Mouse (Mus musculus) kidney, postnatal 36 days (tissue): Measurements from ENCODE around the gene Flot1.
"Not testable (repeated sequence)": the region's sequence is repeated elsewhere in the genome, so short reads cannot be mapped to it uniquely, and the experiment has no call there.

ENCODE experiments used
- DNase-seq, 2 experiments: peaks; one replicate each; pipeline ENCODE4 v3.0.0; 2021 to 2022; ENCODE audit warnings: mixed read lengths in 2 of 2

Gene Flot1

DNA sequence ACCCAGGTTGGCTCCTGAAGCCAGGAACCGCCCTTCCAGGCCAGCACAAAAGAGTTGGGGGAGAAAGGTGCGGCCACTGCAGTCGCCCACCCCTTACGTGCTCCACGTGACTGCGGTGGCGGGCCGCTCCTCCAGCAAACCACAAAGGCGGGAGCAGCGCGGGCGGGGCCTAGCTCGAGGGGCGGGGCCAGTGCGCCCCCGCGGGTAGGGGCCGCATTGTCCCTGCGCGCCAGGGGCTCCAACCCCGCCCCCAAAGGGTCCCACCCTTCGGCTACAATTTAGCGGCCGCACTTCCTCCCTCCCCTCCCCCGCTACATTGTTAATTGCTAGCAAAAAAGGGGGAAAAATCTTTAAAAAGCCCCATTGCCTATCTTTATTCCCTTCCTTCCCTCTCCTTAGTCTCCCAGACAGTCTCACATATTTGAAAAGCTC lies 14.0 kb downstream of the Flot1 start:
- peak; percentile 84 to 90 for DNase-seq

DNA sequence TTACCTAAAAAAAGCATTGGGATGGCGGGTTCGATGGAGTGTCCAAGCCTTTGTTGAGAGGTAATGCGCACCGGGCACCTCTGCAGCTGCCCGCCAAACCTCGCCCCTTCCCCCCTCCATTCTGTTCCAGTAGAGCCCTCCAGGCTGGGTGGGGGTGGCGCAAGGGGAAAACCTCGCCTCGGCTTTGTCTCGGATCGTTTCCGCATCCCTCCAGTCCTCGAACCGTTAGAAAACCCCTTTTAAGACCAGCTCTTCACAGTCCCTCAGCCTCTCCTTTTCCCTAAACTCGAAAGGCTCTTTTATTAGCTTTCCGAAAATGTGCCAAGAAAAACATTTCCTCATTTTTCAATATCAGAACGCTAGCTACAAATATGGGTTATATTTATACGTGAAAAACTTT lies 14.5 kb downstream of the Flot1 start:
- peak in 1 of 2 experiments; percentile 60 for DNase-seq

DNA sequence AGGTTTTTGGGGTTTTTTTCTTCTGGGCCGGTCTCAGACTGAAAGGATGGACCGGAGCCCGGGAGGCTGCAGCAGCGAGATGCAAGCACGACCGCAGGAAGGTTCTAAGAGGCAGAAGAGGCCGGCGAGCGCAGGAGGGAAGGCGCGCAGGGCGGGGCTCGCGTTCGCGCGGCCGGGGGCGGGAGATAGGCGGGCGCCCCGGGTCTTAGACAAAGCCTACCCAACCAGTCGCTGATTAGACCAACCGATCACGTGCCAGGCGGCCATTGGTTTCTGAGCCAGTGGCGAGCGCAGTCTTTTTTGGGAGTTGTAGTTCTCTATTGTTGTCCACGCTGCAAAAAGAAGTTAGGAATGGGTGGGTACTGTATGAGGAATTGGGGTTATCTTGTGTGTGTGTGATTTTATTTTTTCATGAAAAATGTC lies 15.1 kb downstream of the Flot1 start, which contains the start of gene Tubb5:
Gene Tubb5 (minus strand): TSS at position 185 of the 423 bp plus-strand sequence.
- peak; percentile 98 to 99 for DNase-seq

DNA sequence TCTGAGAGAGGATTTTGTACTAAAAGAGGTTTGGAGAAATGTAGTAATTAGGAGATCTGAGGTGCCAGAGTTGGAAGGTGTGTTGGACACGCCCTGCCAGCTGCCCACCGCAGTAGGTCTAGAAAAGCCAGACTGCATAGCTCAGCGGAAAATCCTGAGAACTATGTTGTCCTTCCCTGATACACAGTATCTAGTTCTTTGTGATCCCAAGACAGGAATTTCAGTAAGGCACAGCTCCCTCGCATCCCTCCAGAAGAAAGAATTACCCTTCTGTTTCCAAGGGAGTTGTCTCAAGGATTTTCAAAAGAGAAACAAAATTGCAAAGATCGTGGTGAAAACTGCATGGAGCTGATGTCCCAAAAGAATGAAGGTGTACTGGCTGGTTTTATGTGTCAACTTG lies 15.5 kb downstream of the Flot1 start:
- DNase-seq: no peak

DNA sequence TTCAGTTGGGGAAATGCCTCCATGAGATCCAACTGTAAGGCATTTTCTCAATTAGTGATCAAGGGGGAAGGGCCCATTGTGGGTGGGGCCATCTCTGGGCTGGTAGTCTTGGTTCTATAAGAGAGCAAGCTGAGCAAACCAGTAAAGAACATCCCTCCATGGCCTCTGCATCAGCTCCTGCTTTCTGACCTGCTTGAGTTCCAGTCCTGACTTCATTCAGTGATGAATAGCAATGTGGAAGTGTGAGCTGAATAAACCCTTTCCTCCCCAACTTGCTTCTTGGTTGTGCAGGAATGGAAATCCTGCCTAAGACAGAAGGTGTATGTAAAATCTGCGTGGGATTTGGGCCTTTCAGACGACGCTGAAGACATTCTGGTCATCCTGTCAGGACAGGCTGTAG lies 16.0 kb downstream of the Flot1 start:
- DNase-seq: not testable (repeated sequence)

DNA sequence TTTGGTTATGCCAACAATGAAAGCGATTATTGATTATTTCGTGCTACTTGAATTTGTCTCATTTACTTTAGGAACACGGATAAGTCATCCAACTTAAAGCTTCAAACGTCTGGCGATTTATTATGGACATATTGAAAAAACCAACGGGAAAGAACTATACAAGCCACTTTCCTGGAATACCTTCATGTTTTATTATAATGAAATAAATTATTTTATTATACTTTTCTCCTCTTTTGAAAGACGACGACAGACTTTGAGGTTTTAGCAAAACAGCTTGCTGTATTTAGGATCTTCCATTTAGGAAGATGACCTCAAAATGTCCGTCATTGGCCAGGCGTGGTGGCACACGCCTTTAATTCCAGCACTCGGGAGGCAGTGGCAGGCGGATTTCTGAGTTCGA lies 17.5 kb downstream of the Flot1 start:
- no peak for DNase-seq

DNA sequence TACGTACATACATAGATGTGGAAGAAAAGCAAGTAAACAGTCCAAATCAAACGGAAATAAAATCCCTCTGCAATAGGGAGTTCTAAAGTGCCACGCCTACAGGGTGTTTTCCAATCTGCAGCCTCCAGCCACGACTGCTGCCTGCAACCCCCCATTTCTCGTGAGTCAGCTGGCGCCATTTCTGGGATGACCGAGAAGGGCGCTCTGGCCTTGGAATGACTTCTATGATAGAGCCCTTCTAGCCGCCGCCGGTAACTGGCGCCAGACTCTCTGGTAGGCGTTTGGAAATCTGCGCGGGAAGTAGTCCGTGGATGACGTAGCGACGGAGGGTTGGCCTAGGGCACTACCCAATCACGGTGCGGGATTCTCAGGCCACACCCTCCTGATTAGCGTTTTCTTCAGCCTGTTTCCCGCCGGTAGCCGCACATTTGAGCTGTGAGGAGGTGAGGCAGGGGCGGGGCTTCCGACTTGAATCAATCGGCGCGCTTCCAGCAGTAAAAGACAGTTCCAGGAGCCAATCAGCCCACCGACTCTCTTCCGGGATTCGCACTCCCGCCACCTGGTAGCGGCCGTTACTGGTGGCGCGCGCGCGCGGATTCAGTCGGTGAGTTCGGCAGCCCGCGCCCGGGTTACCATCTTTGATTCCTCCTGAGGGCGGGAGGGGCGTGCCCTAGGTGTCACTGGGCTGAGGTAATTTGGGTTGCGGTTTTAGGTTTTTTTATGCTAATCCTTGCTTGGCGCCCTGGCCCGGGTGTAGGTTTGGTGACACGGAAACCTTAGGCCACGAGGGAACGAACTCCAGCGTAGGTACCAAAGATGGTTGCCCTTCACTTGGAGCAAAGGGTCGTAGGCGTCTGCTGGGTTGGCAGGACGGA lies 18.3 kb downstream of the Flot1 start, which contains the start of gene Mdc1:
Gene Mdc1 (plus strand): TSS at position 440 of the 875 bp plus-strand sequence.
- DNase-seq: peak; percentile 99 to 100

DNA sequence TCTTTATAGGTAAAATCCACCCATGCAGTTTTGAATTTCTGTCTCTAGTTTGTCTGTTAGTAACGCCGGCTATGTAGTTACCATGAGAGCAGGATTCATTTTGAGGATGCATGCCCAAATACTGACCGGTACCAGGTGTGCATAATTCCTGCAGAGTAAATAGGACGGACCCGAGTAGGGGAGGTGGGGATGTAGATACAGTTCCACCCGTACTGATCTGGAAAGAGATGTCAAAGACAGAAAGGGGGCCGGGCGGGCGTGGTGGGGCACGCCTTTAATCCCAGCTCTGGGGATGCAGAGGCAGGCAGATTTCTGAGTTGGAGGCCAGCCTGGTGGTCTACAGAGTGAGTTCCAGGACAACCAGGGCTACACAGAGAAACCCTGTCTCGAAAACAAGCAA lies 19.0 kb downstream of the Flot1 start:
- DNase-seq: no peak

GRCm38 (mm10) chr17:35843514-35843913 lies 20.5 kb downstream of the Flot1 start:
- peak in 1 of 2 experiments; percentile 30 for DNase-seq

DNA sequence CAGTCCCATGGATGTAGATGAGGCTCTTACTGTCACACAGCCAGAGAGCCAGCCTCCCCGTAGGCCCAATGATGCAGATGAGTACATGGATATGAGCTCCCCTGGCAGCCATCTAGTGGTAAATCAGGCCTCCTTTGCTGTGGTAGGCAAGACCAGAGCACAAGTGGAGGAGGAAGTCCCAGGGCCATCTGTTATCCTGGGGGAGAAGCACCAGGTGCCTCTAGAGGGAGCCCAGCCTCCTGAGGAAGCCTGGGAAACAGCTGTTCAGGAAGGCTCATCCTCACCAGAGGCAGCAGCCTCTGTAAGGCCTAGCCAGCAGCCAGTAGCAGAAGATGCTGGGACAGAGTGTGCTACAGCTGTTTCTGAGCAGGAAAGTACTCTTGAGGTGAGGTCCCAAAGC lies 25.1 kb downstream of the Flot1 start:
- DNase-seq: peak in 1 of 2 experiments; percentile 50

DNA sequence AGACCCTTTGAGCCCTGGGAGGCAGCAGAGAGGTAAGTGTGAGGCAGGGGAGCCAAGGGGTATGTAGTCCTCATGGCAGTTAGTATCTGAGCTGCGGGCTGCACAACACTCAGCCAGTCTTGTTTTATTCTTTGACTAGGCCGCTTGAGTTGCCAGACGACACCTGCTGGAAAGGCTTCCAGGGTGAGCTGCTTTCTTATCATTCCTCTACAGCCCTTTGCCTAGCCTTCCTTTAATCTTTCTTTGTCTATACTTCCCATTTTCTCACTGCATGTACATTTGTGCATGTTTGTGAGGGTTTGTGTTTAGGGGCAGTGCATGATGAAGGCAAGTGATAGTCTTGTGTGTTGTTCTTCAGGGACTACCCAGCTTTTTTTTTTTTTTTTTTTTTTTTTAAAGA lies 27.9 kb downstream of the Flot1 start:
- DNase-seq: no peak

GRCm38 (mm10) chr17:35859371-35859770 lies 36.3 kb downstream of the Flot1 start:
- no peak for DNase-seq

- DNase-seq: no peak
Observed at GRCm38 (mm10) chr17:35859835-35860234, 36.8 kb downstream of the Flot1 start.

GRCm38 (mm10) chr17:35860831-35861197 lies 37.8 kb downstream of the Flot1 start:
- DNase-seq: no peak

- DNase-seq: peak; percentile 91 to 94
Observed at GRCm38 (mm10) chr17:35861198-35861857, 38.3 kb downstream of the Flot1 start, which contains the start of gene Nrm. Nrm (plus strand) TSS chr17:35861318.

GRCm38 (mm10) chr17:35864832-35865353 lies 41.9 kb downstream of the Flot1 start:
- DNase-seq: no peak

DNA sequence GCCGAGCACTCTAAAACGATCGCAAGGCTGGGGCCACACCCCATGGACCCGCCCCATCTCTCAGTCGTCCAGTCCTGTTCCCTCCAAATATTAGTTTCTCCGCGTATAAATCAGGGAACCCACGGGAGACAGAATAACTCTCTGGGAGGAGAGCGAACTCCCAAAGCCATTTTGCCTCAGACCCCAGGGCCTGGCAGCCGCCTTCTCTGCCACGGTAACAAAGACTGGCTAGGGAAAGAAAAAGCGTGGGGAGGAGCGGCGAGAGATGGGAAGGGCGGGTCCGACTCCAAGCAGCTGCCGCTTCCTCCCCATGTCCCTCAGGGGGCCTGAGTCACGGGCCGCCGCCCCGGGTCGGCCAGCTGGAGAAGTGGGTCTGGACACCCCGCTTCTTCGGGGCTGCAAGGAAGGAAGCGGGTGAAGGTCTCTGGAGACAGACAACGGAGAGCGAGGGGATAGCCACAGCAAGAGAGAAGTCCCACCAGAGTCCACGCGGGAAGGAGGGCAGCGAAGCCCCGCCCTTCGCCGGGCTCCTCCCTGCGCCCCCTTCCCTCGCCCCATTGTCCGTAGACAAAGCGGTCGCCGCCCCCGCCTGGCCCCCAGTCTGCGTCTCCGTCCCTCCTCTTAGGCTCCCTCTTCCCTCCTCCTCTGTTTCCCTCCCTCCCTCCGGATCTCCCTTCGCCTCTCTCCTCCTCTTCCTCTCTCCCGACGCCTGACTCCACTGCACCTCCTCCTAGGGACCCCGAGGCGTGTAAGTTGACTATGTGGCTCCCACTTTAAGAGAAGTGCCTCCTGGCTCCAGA lies 42.7 kb downstream of the Flot1 start, which contains the start of gene Ppp1r18:
Gene Ppp1r18 (plus strand): TSS at position 113 of the 800 bp plus-strand sequence.
- peak; percentile 68 to 73 for DNase-seq

DNA sequence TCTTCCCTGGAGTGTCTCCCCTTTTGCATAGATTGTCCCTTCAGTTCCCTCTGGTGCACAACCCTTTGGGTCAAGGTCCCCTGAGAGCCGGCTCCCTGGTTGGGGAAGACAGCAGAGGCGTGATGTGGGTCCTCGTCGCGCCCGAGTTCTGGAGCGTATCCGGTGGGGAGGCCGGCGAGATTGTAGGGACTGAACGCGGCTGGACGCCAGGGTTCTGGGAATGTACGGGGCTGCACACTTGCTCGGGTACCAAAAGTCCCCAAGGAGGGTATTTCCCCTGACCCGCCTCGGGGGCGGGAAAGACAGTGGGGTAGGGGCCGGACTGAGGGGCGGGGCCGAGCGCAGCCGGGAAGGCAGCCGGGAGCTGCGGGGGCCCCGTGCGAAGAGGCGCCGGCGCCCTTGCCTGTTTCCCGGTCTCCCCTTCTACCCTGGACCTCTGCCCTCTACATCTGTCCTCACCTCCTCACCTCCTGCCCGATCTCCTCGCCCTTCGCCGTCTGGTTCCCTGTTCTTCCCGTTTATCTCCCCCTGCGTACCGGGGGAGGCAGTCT lies 43.3 kb downstream of the Flot1 start:
- DNase-seq: peak; percentile 63 to 76

DNA sequence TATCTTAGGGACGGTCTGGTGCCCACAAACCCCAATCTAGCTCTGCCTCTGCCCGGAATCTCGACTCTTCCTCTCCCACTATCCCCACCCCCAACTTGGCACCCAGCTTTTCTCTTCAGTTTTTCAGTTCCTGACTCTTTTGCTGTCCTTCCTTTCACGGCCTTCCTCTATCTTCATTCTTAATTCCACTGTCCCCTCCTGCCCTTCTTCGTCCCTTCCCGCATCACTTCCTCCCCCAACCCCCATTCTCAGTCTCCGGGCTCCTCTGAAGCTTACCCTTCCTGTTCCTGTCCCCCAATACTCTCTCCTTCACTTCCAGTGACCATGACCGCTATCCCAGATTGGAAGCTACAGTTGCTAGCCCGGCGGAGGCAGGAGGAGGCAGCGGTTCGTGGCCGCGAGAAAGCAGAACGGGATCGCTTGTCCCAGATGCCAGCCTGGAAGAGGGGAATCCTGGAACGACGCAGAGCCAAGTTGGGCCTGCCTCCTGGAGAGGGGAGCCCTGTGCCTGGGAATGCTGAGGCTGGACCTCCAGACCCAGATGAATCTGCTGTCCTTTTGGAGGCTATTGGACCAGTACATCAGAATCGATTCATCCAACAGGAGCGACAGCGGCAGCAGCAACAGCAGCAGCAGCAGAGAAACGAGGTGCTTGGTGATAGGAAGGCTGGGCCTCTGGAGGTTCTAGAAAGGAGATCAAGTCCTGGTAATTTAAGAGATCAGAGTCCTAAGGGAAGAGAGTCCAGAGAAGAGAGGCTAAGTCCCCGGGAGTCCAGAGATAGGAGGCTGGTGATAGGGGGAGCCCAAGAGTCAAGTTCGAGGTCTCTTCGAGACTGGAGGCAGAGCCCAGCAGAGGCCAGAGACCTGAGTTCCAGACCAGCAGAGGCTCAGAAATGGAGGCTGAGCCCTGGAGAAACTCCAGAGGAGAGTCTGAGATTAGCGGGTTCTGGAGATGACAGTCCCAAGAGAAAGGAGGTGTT lies 44.2 kb downstream of the Flot1 start:
- peak; percentile 56 to 73 for DNase-seq

DNA sequence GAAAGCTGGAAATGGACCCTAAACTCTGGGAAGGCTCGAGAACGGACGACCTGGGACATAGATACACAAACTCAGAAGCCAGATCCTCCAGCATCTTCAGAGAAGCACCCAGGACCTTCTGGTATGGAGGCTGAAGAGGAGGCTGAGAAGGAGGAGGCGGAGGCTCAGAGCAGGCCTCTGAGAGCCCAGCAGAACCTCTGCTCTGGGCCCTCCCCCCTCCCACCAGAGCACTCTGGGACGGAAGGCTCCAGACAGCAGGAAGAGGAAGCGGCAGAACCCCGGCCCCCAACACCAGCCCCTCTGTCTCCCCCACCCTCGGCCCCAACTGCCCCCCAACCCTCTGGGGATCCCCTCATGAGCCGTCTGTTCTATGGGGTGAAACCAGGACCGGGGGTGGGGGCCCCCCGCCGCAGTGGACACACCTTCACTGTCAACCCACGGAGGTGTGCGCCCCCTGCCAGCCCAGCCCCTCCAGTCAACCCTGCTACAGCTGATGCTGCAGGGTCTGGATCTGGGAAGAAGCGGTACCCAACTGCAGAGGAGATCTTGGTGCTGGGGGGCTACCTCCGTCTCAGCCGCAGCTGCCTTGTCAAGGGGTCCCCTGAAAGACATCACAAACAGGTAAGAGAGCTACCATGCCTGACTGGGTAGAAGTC lies 45.3 kb downstream of the Flot1 start:
- DNase-seq: peak; percentile 21 to 55
